Mouse (Mus musculus) E14TG2a.4 (cell line): ENCODE data around the gene Mrm1.

Experiments used
- CTCF ChIP-seq: conservative IDR thresholded peaks from 2 replicates; pipeline ENCODE4 v1.5.1; 2014; ENCODE audit warnings: low read length
- NANOG ChIP-seq: IDR thresholded peaks from 2 replicates; pipeline ENCODE4 v1.6.1; 2014; ENCODE audit warnings: borderline replicate concordance, low read length, mixed read lengths

DNA sequence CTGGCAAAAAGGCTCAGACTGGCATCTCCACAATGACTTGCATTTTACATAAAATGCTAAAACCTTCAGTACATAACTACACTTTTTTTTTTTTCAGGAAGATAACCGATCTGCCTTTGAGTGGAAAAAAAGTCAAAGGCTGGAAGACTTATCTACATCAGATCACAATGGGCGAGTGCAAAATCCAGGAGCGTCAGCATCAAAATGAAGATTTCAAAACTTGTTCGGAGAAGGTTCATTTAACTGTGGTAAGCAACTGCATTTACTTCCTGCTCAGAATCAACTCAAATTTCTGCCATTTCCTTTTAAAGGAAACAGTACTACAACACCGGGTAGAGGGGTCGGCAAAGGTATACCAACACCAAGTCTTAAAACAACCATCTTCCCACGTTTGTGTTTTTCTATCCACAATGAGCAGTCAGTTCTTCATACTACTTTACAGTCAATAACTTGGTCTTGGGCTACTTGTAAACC is 49.5 kb upstream of the Mrm1 start:
- no peak for TF ChIP-seq CTCF
- TF ChIP-seq NANOG, result no peak
